Mouse (Mus musculus) fat pad, adult 2 months (tissue): ENCODE data around the gene Il1f5.

Experiments used
- DNase-seq: peaks from one replicate; pipeline ENCODE4 v3.0.0-alpha.2; 2011; ENCODE audit warnings: low read depth, low spot score; ENCODE audit errors: extremely low read depth

Gene Il1f5

GRCm38 (mm10) chr2:24276654-24277053 is at the start of gene Il1f5:
Il1f5 (plus strand) TSS chr2:24276954.
- DNase-seq: no peak

GRCm38 (mm10) chr2:24227191-24227590 is 49.6 kb upstream of the Il1f5 start:
- DNase-seq: no peak

DNA sequence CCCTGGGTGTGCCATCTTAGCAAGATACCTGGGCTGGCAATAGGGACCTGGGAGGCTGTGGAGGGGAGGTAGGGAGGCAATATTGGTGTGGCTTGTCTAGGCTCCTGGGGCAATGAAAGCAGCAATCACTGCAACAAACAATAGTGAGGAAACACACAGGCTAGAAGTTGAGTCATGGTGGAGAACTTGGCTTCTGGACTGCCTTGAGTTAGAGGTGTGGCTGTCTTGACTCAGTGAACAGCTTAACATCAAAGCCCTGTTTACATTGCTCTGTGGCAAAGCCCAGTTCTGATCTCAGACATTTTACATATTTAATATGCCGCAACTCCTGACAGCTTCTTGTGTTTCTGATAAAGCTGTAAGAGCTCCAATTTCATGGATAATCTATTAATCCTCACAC is 9.3 kb upstream of the Il1f5 start:
- DNase-seq: no peak

- DNase-seq: no peak
These were observed 3.1 kb upstream of the Il1f5 start for GRCm38 (mm10) chr2:24273619-24274018.

DNA sequence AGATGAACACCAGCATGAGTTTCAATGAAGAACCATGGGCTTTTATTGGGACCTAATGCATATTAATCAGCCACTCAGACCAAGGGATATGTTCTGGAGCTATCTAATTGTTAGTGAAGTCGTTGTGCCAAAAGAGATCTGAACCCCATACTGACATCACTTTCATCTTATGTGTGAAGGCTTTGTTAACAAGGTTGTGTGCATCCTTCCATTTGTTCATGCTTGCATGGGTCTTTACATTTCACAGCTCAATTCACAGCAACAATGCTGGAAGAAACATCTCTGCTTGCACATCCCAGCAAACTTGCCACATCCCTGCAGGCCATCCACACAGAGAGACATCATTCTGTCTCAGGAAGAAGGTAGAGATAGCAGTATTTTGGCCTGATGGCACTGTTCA is 1.6 kb upstream of the Il1f5 start:
- DNase-seq: no peak

DNA sequence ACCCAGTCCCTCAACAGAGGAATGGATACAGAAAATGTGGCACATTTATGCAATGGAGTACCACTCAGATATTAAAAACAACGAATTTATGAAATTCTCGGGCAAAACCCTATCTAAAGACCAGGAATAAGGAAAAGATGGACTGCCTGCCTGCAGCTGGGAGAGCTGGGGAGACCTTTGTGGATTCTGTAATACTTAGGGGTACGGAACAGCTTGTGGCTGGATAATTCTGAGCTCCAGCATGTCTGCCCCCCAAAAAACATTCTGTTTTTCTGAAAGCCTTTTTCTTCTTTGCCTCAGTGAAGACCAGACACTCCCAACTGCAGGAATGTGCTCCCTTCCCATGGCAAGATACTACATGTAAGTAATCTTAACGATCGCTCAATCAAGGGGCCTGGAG is 14.1 kb downstream of the Il1f5 start, which contains the start of gene Il1f10:
Gene Il1f10 (plus strand): TSS at position 301 of the 400 bp plus-strand sequence.
- DNase-seq: no peak

- DNase-seq: no peak
These were observed 17.9 kb downstream of the Il1f5 start for GRCm38 (mm10) chr2:24294616-24295015.

- DNase-seq: no peak
These were observed 20.1 kb downstream of the Il1f5 start for GRCm38 (mm10) chr2:24296837-24297236.

DNA sequence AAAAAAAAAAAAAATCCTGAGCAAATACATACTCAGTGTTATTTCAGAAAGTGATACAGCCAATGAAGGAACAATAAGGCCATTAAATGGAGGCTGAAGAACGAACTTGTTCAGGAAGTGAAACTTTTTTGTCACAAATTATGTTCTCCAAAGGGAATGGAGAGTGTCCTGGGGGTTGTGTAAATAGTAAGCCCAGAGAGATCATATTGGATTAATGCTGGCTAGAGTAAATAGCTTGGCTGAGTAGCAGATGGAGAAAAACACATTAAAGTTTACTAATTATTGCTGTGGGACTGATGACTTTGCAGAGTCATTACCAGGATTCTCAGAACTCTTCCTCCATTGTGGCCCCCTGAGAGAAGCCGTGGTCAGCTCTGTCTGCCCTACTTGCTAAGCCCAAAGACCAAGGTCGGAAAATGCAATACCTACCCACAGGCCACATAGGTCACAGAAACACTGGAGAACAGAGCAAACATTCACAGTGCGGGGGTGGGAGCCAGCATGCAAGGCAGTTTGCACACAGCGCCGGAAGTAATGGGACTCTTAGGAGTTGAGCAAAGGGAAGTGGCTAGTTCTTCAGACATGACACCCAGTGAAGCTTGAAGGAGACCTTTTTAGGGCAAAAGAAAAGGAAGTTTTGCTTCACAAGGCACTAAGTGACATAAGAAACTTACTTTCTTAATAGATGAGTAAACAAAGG is 34.7 kb downstream of the Il1f5 start:
- DNase-seq: no peak

DNA sequence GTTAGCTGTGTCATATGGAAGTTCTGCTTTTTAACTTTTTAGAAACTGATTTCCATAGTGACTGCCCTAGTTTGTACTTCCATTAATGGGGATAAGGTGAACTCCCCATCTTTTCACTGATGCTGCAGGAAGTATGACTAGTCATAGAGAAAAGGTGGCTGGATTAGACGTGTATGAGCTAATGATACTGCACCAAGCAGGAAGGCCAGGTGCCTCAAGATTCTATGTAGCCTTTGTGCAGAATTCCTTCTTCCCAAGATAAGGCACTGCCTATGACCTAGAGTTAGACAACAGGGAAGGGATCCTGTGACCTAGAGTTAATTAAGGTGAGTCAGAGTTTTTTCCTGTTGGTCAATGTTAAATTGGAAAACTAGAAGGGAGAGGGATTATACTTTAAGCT is 40.2 kb downstream of the Il1f5 start:
- no peak for DNase-seq

GRCm38 (mm10) chr2:24317919-24318598 is 41.3 kb downstream of the Il1f5 start:
- DNase-seq: no peak
